Mouse (Mus musculus) lung, embryonic 15.5 days (tissue): ENCODE measurements around the gene Mrc2. TPM values are rescaled to one million over a fixed set of nuclear protein-coding genes. Genes with fewer than 3 reads are reported as not detected.
A peak's percentile ranks its signal among the peaks of the same experiment; 100 is the strongest.

ENCODE experiments used
- ATAC-seq: fragments of 200-750 bp; cut with Nextera tagmentation; 2 replicates; pipeline ENCODE4 v1.8.0; 2017; ENCODE audit warnings: moderate number of reproducible peaks, borderline replicate concordance; ENCODE audit not compliant: low FRiP score, low TSS enrichment; ENCODE audit errors: extremely low read depth
- H3K27ac ChIP-seq: fragments of 300-500 bp; sonication (generic); 2 replicates; pipeline ENCODE4 v1.5.1; 2015; ENCODE audit warnings: moderate library complexity, mild to moderate bottlenecking, inconsistent platforms
- H3K27me3 ChIP-seq: fragments of 300-500 bp; sonication (generic); 2 replicates; pipeline ENCODE4 v1.6.1; 2015; ENCODE audit warnings: inconsistent platforms
- H3K36me3 ChIP-seq: fragments of 300-500 bp; sonication (generic); 2 replicates; pipeline ENCODE4 v1.6.1; 2015; ENCODE audit warnings: inconsistent platforms
- H3K4me1 ChIP-seq: fragments of 300-500 bp; sonication (generic); 2 replicates; pipeline ENCODE4 v1.6.1; 2015; ENCODE audit warnings: inconsistent platforms
- H3K4me2 ChIP-seq: fragments of 300-500 bp; sonication (generic); 2 replicates; pipeline ENCODE4 v1.6.1; 2015; ENCODE audit warnings: inconsistent platforms, mild to moderate bottlenecking, moderate library complexity
- H3K4me3 ChIP-seq: fragments of 300-500 bp; sonication (generic); 2 replicates; pipeline ENCODE4 v1.5.1; 2015; ENCODE audit warnings: mild to moderate bottlenecking, inconsistent platforms
- H3K9ac ChIP-seq: fragments of 300-500 bp; sonication (generic); 2 replicates; pipeline ENCODE4 v1.6.1; 2015; ENCODE audit warnings: inconsistent platforms
- H3K9me3 ChIP-seq: fragments of 300-500 bp; sonication (generic); 2 replicates; pipeline ENCODE4 v1.6.1; 2016; ENCODE audit warnings: inconsistent platforms
- WGBS: fragments of 180-500 bp; shearing (Covaris S2); methylation state at CpG from one replicate; pipeline ENCODE4 v1.1.7; 2015; 5-methylcytosine and 5-hydroxymethylcytosine counted together
- polyA plus RNA-seq: library from polyadenylated mRNA; unstranded; fragments of >200 nt; fragmentation: Nextera tagmentation; extraction: Ambion mirVana; gene quantifications from 2 replicates; pipeline ENCODE4 v1.2.1, GENCODE M21; 2015

Gene Mrc2
- polyA plus RNA-seq, 1 experiment from 2014 or later: 29.5 TPM

- Histone ChIP-seq H3K9ac (no peak overlapping the region), H3K27ac (no peak overlapping the region), H3K4me3 (no peak overlapping the region), H3K4me2 (no peak overlapping the region), H3K27me3 (no peaks in the 10 kb centered on the region), H3K36me3 (peaks cover 12% of the 10 kb centered on the region), H3K4me1 (peaks cover 28% of the 10 kb centered on the region), H3K9me3 (no peaks in the 10 kb centered on the region)
- no peak for ATAC-seq
- WGBS: 61% methylated on average over 8 of the region's 8 CpGs
Measured at GRCm38 (mm10) chr11:105332468-105332867, 40.0 kb downstream of the Mrc2 start.

- no peaks in the 10 kb centered on the region for H3K9me3 ChIP-seq
- peaks cover 28% of the 10 kb centered on the region for H3K4me1 ChIP-seq
- no peak overlapping the region for H3K9ac ChIP-seq
- no peak overlapping the region for H3K4me3 ChIP-seq
- ATAC-seq: peak; percentile 72
- peak overlapping the region; percentile 55 for H3K27ac ChIP-seq
- peaks cover 20% of the 10 kb centered on the region for H3K36me3 ChIP-seq
- no peak overlapping the region for H3K4me2 ChIP-seq
- 16% methylated on average over 8 of the region's 8 CpGs for WGBS
- H3K27me3 ChIP-seq: no peaks in the 10 kb centered on the region
Measured at GRCm38 (mm10) chr11:105333867-105334670, 41.6 kb downstream of the Mrc2 start.

- Histone ChIP-seq H3K9me3 (no peaks in the 10 kb centered on the region), H3K27me3 (no peaks in the 10 kb centered on the region), H3K4me1 (peaks cover 8% of the 10 kb centered on the region), H3K9ac (no peak overlapping the region), H3K36me3 (peaks cover 52% of the 10 kb centered on the region), H3K4me2 (no peak overlapping the region), H3K4me3 (no peak overlapping the region), H3K27ac (no peak overlapping the region)
- WGBS: 76% methylated on average over 12 of the region's 12 CpGs
- no peak for ATAC-seq
Measured at GRCm38 (mm10) chr11:105338596-105339390, 46.4 kb downstream of the Mrc2 start.

- ATAC-seq: no peak
- 83% methylated on average over 2 of the region's 2 CpGs for WGBS
- Histone ChIP-seq H3K4me1 (no peaks in the 10 kb centered on the region), H3K27me3 (no peaks in the 10 kb centered on the region), H3K9ac (no peak overlapping the region), H3K27ac (no peak overlapping the region), H3K4me2 (no peak overlapping the region), H3K4me3 (no peak overlapping the region), H3K36me3 (peaks cover 74% of the 10 kb centered on the region), H3K9me3 (no peaks in the 10 kb centered on the region)
Measured at GRCm38 (mm10) chr11:105345284-105345683, 52.8 kb downstream of the Mrc2 start.

GRCm38 (mm10) chr11:105347162-105348161 is 55.0 kb downstream of the Mrc2 start:
- 56% methylated on average over 28 of the region's 28 CpGs for WGBS
- H3K4me2 ChIP-seq: no peak overlapping the region

GRCm38 (mm10) chr11:105348495-105348982 is 56.1 kb downstream of the Mrc2 start:
- no peak for ATAC-seq
- Histone ChIP-seq H3K4me2 (no peak overlapping the region), H3K36me3 (peaks cover 49% of the 10 kb centered on the region; the same call in 1 of the 2 replicates), H3K4me3 (no peak overlapping the region), H3K27me3 (no peaks in the 10 kb centered on the region), H3K27ac (no peak overlapping the region), H3K9ac (no peak overlapping the region), H3K9me3 (no peaks in the 10 kb centered on the region), H3K4me1 (peaks cover 24% of the 10 kb centered on the region)
- WGBS: 88% methylated on average over 9 of the region's 9 CpGs

More at GRCm38 (mm10) chr11:105347162-105348161, 55.0 kb downstream of the Mrc2 start:
- peaks cover 58% of the 10 kb centered on the region for H3K36me3 ChIP-seq
- no peaks in the 10 kb centered on the region for H3K27me3 ChIP-seq
- no peaks in the 10 kb centered on the region for H3K9me3 ChIP-seq
- no peak overlapping the region for H3K9ac ChIP-seq
- no peak overlapping the region for H3K27ac ChIP-seq
- no peak overlapping the region for H3K4me3 ChIP-seq
- H3K4me1 ChIP-seq: peaks cover 13% of the 10 kb centered on the region
- ATAC-seq: peak; percentile 36; the same call in 1 of the 2 replicates

GRCm38 (mm10) chr11:105349780-105350324 is 57.4 kb downstream of the Mrc2 start:
- ATAC-seq: no peak
- WGBS: 89% methylated on average over 19 of the region's 19 CpGs
- Histone ChIP-seq H3K9me3 (no peaks in the 10 kb centered on the region), H3K27ac (no peak overlapping the region), H3K4me3 (no peak overlapping the region), H3K9ac (no peak overlapping the region), H3K4me2 (no peak overlapping the region), H3K4me1 (peaks cover 37% of the 10 kb centered on the region), H3K27me3 (no peaks in the 10 kb centered on the region), H3K36me3 (peaks cover 42% of the 10 kb centered on the region; the same call in 1 of the 2 replicates)

GRCm38 (mm10) chr11:105350643-105351042 is 58.2 kb downstream of the Mrc2 start:
- H3K36me3 ChIP-seq: peaks cover 36% of the 10 kb centered on the region; the same call in 1 of the 2 replicates
- no peaks in the 10 kb centered on the region for H3K27me3 ChIP-seq
- H3K9ac ChIP-seq: no peak overlapping the region
- WGBS: 81% methylated on average over 7 of the region's 7 CpGs
- ATAC-seq: no peak
- no peaks in the 10 kb centered on the region for H3K9me3 ChIP-seq
- no peak overlapping the region for H3K27ac ChIP-seq
- no peak overlapping the region for H3K4me3 ChIP-seq
- H3K4me1 ChIP-seq: peaks cover 44% of the 10 kb centered on the region
- no peak overlapping the region for H3K4me2 ChIP-seq

- H3K4me3 ChIP-seq: no peak overlapping the region
- no peak overlapping the region for H3K9ac ChIP-seq
- H3K36me3 ChIP-seq: peaks cover 25% of the 10 kb centered on the region; the same call in 1 of the 2 replicates
- H3K27ac ChIP-seq: peak overlapping the region; percentile 94
- no peaks in the 10 kb centered on the region for H3K27me3 ChIP-seq
- no peaks in the 10 kb centered on the region for H3K9me3 ChIP-seq
- H3K4me1 ChIP-seq: peaks cover 58% of the 10 kb centered on the region
- H3K4me2 ChIP-seq: no peak overlapping the region
- WGBS: 56% methylated on average over 8 of the region's 8 CpGs
- peak; percentile 49 for ATAC-seq
Measured at GRCm38 (mm10) chr11:105352152-105352551, 59.7 kb downstream of the Mrc2 start.

GRCm38 (mm10) chr11:105352954-105353890 is 60.8 kb downstream of the Mrc2 start:
- Histone ChIP-seq H3K9ac (no peak overlapping the region), H3K36me3 (peaks cover 19% of the 10 kb centered on the region; the same call in 1 of the 2 replicates), H3K4me3 (no peak overlapping the region), H3K27me3 (no peaks in the 10 kb centered on the region), H3K4me2 (peak overlapping the region; percentile 12; the same call in 1 of the 2 replicates), H3K9me3 (no peaks in the 10 kb centered on the region), H3K4me1 (peaks cover 61% of the 10 kb centered on the region), H3K27ac (peak overlapping the region; percentile 94)
- WGBS: 27% methylated on average over 9 of the region's 9 CpGs
- ATAC-seq: peak; percentile 44; the same call in 1 of the 2 replicates
